In the genomic region with DNA sequence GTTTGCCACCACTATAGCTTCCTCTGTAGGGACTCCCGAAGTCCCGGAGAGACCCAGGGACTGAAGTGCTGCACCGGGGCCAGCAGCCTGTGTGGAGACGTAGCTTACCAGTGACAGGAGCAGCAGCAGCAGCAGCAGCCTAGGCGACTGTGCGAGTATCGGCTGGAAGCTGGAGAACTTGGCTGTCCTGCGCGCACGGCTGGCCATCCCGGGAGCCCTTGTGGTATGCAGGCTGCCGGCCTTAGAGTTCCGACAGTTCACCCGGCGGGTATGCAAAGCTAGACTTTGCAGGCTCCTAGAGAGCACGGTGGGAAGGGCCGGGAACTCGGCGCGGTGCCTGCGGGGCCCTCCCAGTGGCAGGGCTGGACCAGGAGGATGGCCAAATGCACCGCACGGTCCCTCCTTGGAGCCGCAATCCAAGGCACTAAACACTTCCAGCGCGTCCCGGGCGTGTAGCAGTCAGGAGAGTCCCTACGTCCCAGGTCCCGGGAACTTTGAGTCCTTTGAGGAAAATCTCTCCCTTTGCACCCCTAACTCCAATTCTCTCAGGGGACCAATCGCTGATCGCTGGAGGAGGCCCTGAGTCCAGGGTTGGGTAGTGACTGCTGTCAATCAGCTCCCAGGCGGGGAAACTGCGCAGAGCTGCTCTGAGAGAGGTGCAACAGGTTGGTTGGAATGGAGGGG, we compare ENCODE assay signal across 8 mouse cellular contexts. TPM values are rescaled to one million over a fixed set of nuclear protein-coding genes. Genes with fewer than 3 reads are reported as not detected.
A peak's percentile ranks its signal among the peaks of the same experiment; 100 is the strongest.
DNase-seq lines count a peak whose midpoint lies in the region; ATAC-seq and TF ChIP-seq lines count a peak whose summit lies in the region.

A gene (minus strand): TSS at position 478 of the 684 bp plus-strand sequence.

- peaks cover 5% of the 10 kb centered on the region; the same call in 1 of the 2 replicates for H3K27me3 ChIP-seq in hindbrain, postnatal 0 days (ENCODE audit: insufficient read depth, low read length)
- peaks cover 27% of the 10 kb centered on the region for H3K27me3 ChIP-seq in midbrain, embryonic 10.5 days (ENCODE audit: low read depth, poor library complexity, severe bottlenecking)
- no peaks in the 10 kb centered on the region for H3K27me3 ChIP-seq in stomach, embryonic 15.5 days (replicated peaks)

- peak within 1 kb of the TSS; percentile 100 for H3K4me2 ChIP-seq in hindbrain, postnatal 0 days (ENCODE audit: low read depth, low read length)
- H3K4me2 ChIP-seq in stomach, embryonic 15.5 days, result peak within 1 kb of the TSS; percentile 90

- no peaks in the 10 kb centered on the region; the same call in 1 of the 2 replicates for H3K9me3 ChIP-seq in hindbrain, postnatal 0 days (ENCODE audit: low read length)
- peaks cover 38% of the 10 kb centered on the region for H3K9me3 ChIP-seq in midbrain, embryonic 10.5 days (replicated peaks)
- H3K9me3 ChIP-seq in stomach, embryonic 15.5 days, result 0 out of 2 replicates have a peak, but pooled peaks cover 4% of the 10 kb centered on the region

- no peak for TF ChIP-seq CTCF in hindbrain, postnatal 0 days (IDR thresholded peaks at IDR 0.05; ENCODE audit: low read depth)

- peak within 1 kb of the TSS; percentile 48 for H3K9ac ChIP-seq in hindbrain, postnatal 0 days (replicated peaks; ENCODE audit: low read length)
- peak within 1 kb of the TSS; percentile 12 for H3K9ac ChIP-seq in stomach, embryonic 15.5 days

- H3K36me3 ChIP-seq in hindbrain, postnatal 0 days (ENCODE audit: insufficient read depth, low read length), result no peaks in the 10 kb centered on the region
- H3K36me3 ChIP-seq in midbrain, embryonic 10.5 days, result peaks cover 38% of the 10 kb centered on the region
- H3K36me3 ChIP-seq in stomach, embryonic 15.5 days, result peaks cover 29% of the 10 kb centered on the region

- peak; percentile 93 for ATAC-seq in hindbrain, postnatal 0 days
- ATAC-seq in stomach, embryonic 15.5 days (ENCODE audit: insufficient read depth, low FRiP score, low read depth), result peak; percentile 93

- intact Hi-C loops in left cerebral cortex, postnatal 25 days (cut with DNase I), result no loop called here

- peaks cover 6% of the 10 kb centered on the region; the same call in 1 of the 2 replicates for H3K4me1 ChIP-seq in hindbrain, postnatal 0 days (ENCODE audit: insufficient read depth, low read length)
- peaks cover 33% of the 10 kb centered on the region for H3K4me1 ChIP-seq in midbrain, embryonic 10.5 days
- H3K4me1 ChIP-seq in stomach, embryonic 15.5 days, result 0 out of 2 replicates have a peak, but pooled peaks cover 10% of the 10 kb centered on the region

- peak; percentile 96 for DNase-seq in R1 (ENCODE audit: low read depth, low spot score)
- DNase-seq in cerebellum, postnatal 36 days, result peak; percentile 15 to 19
- DNase-seq in gastrocnemius, postnatal 25 days, result peak; percentile 63
- peak; percentile 89 for DNase-seq in hindbrain, postnatal 0 days (ENCODE audit: low spot score)
- peak; percentile 65 to 68 for DNase-seq in left cerebral cortex, postnatal 25 days (ENCODE audit: low spot score in 2 of 2)
- DNase-seq in midbrain, embryonic 10.5 days (ENCODE audit: low spot score), result peak; percentile 86
- no peak for DNase-seq in thymus, adult 18-20 months

- peak within 1 kb of the TSS; percentile 58 for H3K4me3 ChIP-seq in hindbrain, postnatal 0 days (ENCODE audit: low read length)
- H3K4me3 ChIP-seq in midbrain, embryonic 10.5 days, result peak within 1 kb of the TSS; percentile 77
- H3K4me3 ChIP-seq in stomach, embryonic 15.5 days (replicated peaks), result peak within 1 kb of the TSS; percentile 60

- WGBS in hindbrain, postnatal 0 days, result under 1% methylated on average over 34 of the region's 34 CpGs
- WGBS in midbrain, embryonic 10.5 days, result under 1% methylated on average over 34 of the region's 34 CpGs
- under 1% methylated on average over 34 of the region's 34 CpGs for WGBS in stomach, embryonic 15.5 days

- peak within 1 kb of the TSS; percentile 32; the same call in 1 of the 2 replicates for H3K27ac ChIP-seq in hindbrain, postnatal 0 days
- H3K27ac ChIP-seq in midbrain, embryonic 10.5 days (replicated peaks), result peak within 1 kb of the TSS; percentile 76
- peak within 1 kb of the TSS; percentile 86 for H3K27ac ChIP-seq in stomach, embryonic 15.5 days

RNA-seq across cellular contexts. Expression of the gene that starts here (rescaled TPM):
- total RNA-seq in gastrocnemius, postnatal 25 days (2021), result 1 to 10 TPM; 1.6 to 3.8 TPM
- 13.9 and 17.6 TPM in 2 replicates for total RNA-seq in hindbrain, postnatal 0 days (2014; rRNA removed)
- polyA plus RNA-seq in hindbrain, postnatal 0 days (2015; fragmentation: Nextera tagmentation; extraction: Ambion mirVana), result 1.7 TPM in 2 replicates
- 1 to 10 TPM; 1.4 to 1.5 TPM for total RNA-seq in left cerebral cortex, postnatal 25 days (2021)
- 3.3 and 4.4 TPM in 2 replicates for polyA plus RNA-seq in midbrain, embryonic 10.5 days (2016; fragmentation: Nextera tagmentation; extraction: Ambion mirVana)
- polyA plus RNA-seq in stomach, embryonic 15.5 days (2015; fragmentation: Nextera tagmentation; extraction: Ambion mirVana), result 11.6 and 12.0 TPM in 2 replicates

Comparison
In these comparisons a context has a peak if more than half of its experiments do, and no peak if none do; other contexts are left out.
1. DNase-seq: peak in R1 (single experiment), cerebellum, postnatal 36 days (2 of 2), gastrocnemius, postnatal 25 days (single experiment), hindbrain, postnatal 0 days (single experiment), left cerebral cortex, postnatal 25 days (2 of 2) and midbrain, embryonic 10.5 days (single experiment); none in thymus, adult 18-20 months (0 of 2).
2. H3K27ac ChIP-seq: peak in every context shown above with its lines; median percentile 86 in stomach, embryonic 15.5 days; 76 in midbrain, embryonic 10.5 days; 32 in hindbrain, postnatal 0 days.
3. Peak in every context shown above with its lines, with median percentiles within 50 percentile points of each other: H3K4me3 ChIP-seq.